8 mouse cellular contexts compared by ENCODE assay signal in genomic region chr7:111028281-111029045, GRCm38 (mm10). TPM values are rescaled to one million over a fixed set of nuclear protein-coding genes. Genes with fewer than 3 reads are reported as not detected.
DNase-seq lines count a peak whose midpoint lies in the region; ATAC-seq lines count a peak whose summit lies in the region.

TSS of gene Ctr9 (plus strand) at chr7:111028951.

- peak; percentile 85 for DNase-seq in adipocyte (ENCODE audit: low spot score)
- peak; percentile 91 for DNase-seq in embryo, embryonic 10 days (ENCODE audit: low spot score)
- DNase-seq in gastrocnemius, postnatal 14 days: peak; percentile 94
- peak; percentile 90 to 95 for DNase-seq in left cerebral cortex, postnatal 10 days (ENCODE audit: extremely low spot score in 1 of 2, low spot score in 2 of 2)
- DNase-seq in right cerebral cortex, postnatal 25 days: peak; percentile 95
- DNase-seq in urinary bladder, postnatal 4 days (ENCODE audit: low spot score in 2 of 2): peak; percentile 91 to 95

- intact Hi-C loops in gastrocnemius, postnatal 14 days (cut with DNase I; ENCODE audit: low total_unique reads): no loop called here
- intact Hi-C loops in left cerebral cortex, postnatal 10 days (cut with DNase I): no loop called here

- ATAC-seq in inflammation-experienced regulatory T-cells, adult 6 months: peak; percentile 93
- ATAC-seq in megakaryocyte-erythroid progenitor cell, adult 5-6 weeks (replicated peaks; ENCODE audit: low FRiP score, low TSS enrichment, poor library complexity, severe bottlenecking): peak; percentile 93

RNA-seq across cellular contexts. Expression of gene Ctr9, which starts in this region (rescaled TPM):
- 10 to 100 TPM; 15.5 to 16.9 TPM for total RNA-seq in gastrocnemius, postnatal 14 days (2021)
- 10 to 100 TPM; 37.7 to 42.2 (median 40.0) TPM for polyA plus RNA-seq in inflammation-experienced regulatory T-cells, adult 6 months (2017; shearing (Covaris generic))
- total RNA-seq in left cerebral cortex, postnatal 10 days (2021): 10 to 100 TPM; 48.2 to 58.8 TPM
- total RNA-seq in megakaryocyte-erythroid progenitor cell, adult 5-6 weeks (2014; fragmentation: Nextera tagmentation): 44.0 and 50.2 TPM in 2 replicates
- 68.1 and 79.3 TPM in 2 replicates for total RNA-seq in megakaryocyte-erythroid progenitor cell, adult 5-6 weeks (2017)

Comparison
In these comparisons a context has a peak if more than half of its experiments do, and no peak if none do; other contexts are left out.
1. Peak in every context shown above with its lines: DNase-seq and ATAC-seq.